In the genomic region with DNA sequence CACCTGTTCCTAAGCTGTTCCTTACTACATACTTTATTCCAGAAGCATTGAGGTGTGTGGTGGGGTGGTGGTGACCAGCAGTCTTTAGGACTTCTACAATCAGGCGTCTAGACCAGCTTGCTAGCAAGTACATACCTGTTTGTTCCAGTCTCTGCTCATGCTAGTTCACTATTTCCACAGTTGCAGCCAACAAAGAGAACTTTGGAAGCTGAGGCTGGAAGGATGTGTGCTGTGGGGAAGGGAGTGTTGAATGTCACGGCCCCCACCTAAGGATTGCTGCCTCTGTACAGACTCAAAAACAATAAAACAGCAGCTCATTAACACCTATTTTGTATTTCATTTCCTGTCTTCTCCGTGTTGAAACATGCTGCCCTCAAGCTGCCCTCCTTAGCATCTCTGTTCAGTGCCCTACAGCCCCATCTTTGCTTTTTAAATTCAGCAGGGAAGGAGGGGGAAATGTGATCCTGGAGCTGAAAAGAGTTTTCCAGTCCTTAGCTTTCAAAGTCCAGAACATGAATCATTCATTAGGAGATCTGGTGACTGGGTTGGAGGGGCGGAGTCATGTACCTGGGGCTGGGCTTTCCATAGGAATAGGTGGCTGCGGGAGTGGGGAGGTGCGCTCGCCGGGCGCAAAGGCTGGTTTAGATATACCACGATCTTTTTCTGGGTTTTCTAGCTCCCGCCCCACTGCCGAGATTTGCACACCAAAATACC, we compare ENCODE assay signal across 8 mouse cellular contexts. TPM values are rescaled to one million over a fixed set of nuclear protein-coding genes. Genes with fewer than 3 reads are reported as not detected.
DNase-seq lines count a peak whose midpoint lies in the region; ATAC-seq and TF ChIP-seq lines count a peak whose summit lies in the region.

No protein-coding gene starts in this region.

- peaks cover 23% of the 10 kb centered on the region for H3K4me1 ChIP-seq in intestine, embryonic 14.5 days (replicated peaks; ENCODE audit: control insufficient read depth, insufficient read depth, low read length)
- peaks cover 8% of the 10 kb centered on the region for H3K4me1 ChIP-seq in liver, adult 2 months (ENCODE audit: control insufficient read depth, insufficient read depth, low read length)
- H3K4me1 ChIP-seq in neural tube, embryonic 12.5 days: peaks cover 16% of the 10 kb centered on the region

- H3K4me3 ChIP-seq in intestine, embryonic 14.5 days (ENCODE audit: low read depth, low read length): peak overlapping the region; percentile 65
- peak overlapping the region; percentile 44 for H3K4me3 ChIP-seq in liver, adult 2 months (ENCODE audit: insufficient read depth, low read depth, low read length)
- H3K4me3 ChIP-seq in neural tube, embryonic 12.5 days: peak overlapping the region; percentile 34

- no peak for TF ChIP-seq CTCF in liver, adult 2 months (IDR thresholded peaks at IDR 0.05; ENCODE audit: low read depth, low read length)

- no peaks in the 10 kb centered on the region for H3K27me3 ChIP-seq in intestine, embryonic 14.5 days (replicated peaks; ENCODE audit: control insufficient read depth, insufficient read depth, low read length)
- no peaks in the 10 kb centered on the region for H3K27me3 ChIP-seq in liver, adult 2 months (ENCODE audit: control insufficient read depth, insufficient read depth, low read length)
- no peaks in the 10 kb centered on the region for H3K27me3 ChIP-seq in neural tube, embryonic 12.5 days (replicated peaks)

- peak overlapping the region; percentile 87 for H3K27ac ChIP-seq in intestine, embryonic 14.5 days (ENCODE audit: low read depth)
- H3K27ac ChIP-seq in liver, adult 2 months (replicated peaks; ENCODE audit: insufficient read depth, low read depth, low read length): peak overlapping the region; percentile 71
- H3K27ac ChIP-seq in neural tube, embryonic 12.5 days: no peak overlapping the region

- DNase-seq in ovary, adult 18-20 months (ENCODE audit: low spot score): peak; percentile 50
- DNase-seq in ovary, postnatal 10 days (ENCODE audit: low spot score): no peak
- DNase-seq in cerebellum, adult 11 months: peak; percentile 68
- DNase-seq in frontal cortex, postnatal 36 days (ENCODE audit: low spot score in 2 of 2): peak; percentile 65 to 70
- peak; percentile 79 for DNase-seq in intestine, embryonic 14.5 days (ENCODE audit: low spot score)
- DNase-seq in liver, adult 2 months (ENCODE audit: extremely low read depth, low read depth, low spot score): peak; percentile 81
- no peak for DNase-seq in layer of hippocampus, adult 11-12 months (ENCODE audit: low spot score)

- WGBS in intestine, embryonic 14.5 days: 2% methylated on average over 12 of the region's 12 CpGs
- 3% methylated on average over 12 of the region's 12 CpGs for WGBS in liver, adult 2 months
- WGBS in neural tube, embryonic 12.5 days: 2% methylated on average over 12 of the region's 12 CpGs

- peak overlapping the region; percentile 65 for H3K9ac ChIP-seq in intestine, embryonic 14.5 days (ENCODE audit: low read length)
- H3K9ac ChIP-seq in liver, adult 2 months (ENCODE audit: low read depth, low read length): peak overlapping the region; percentile 67
- H3K9ac ChIP-seq in neural tube, embryonic 12.5 days: peak overlapping the region; percentile 64

- H3K4me2 ChIP-seq in intestine, embryonic 14.5 days (ENCODE audit: low read length): peak overlapping the region; percentile 96
- H3K4me2 ChIP-seq in neural tube, embryonic 12.5 days (replicated peaks): peak overlapping the region; percentile 75

- H3K9me3 ChIP-seq in intestine, embryonic 14.5 days (ENCODE audit: control insufficient read depth, low read length): no peaks in the 10 kb centered on the region
- H3K9me3 ChIP-seq in neural tube, embryonic 12.5 days: no peaks in the 10 kb centered on the region

- ATAC-seq in intestine, embryonic 14.5 days (replicated peaks; ENCODE audit: low FRiP score, low TSS enrichment, low read depth): peak; percentile 68
- 0 out of 2 replicates have a peak, but pooled peaks have one; percentile 49 for ATAC-seq in neural tube, embryonic 12.5 days (ENCODE audit: low FRiP score, low read depth)

- peaks cover 18% of the 10 kb centered on the region; the same call in 1 of the 2 replicates for H3K36me3 ChIP-seq in intestine, embryonic 14.5 days (ENCODE audit: control insufficient read depth, insufficient read depth, low read length)
- H3K36me3 ChIP-seq in liver, adult 2 months (ENCODE audit: control insufficient read depth, insufficient read depth, low read length): no peaks in the 10 kb centered on the region
- peaks cover under 1% of the 10 kb centered on the region; the same call in 1 of the 2 replicates for H3K36me3 ChIP-seq in neural tube, embryonic 12.5 days

- no peaks in the 10 kb centered on the region for H3K79me2 ChIP-seq in liver, adult 2 months (ENCODE audit: control insufficient read depth, insufficient read depth, low read length)

- TF ChIP-seq POLR2A in liver, adult 2 months (IDR thresholded peaks at IDR 0.05; ENCODE audit: extremely low read depth, insufficient read depth, low read length): peak; percentile 45; the same call in 1 of the 2 replicates

RNA-seq across cellular contexts. Expression of a gene that starts 0.8 kb away (rescaled TPM):
- polyA plus RNA-seq in intestine, embryonic 14.5 days (2014; fragmentation: Nextera tagmentation; extraction: Ambion mirVana): 27.7 and 28.8 TPM in 2 replicates
- 1.2 and 1.4 TPM in 2 replicates for total RNA-seq in liver, adult 2 months (2014; rRNA removed)
- 1.1 and 2.8 TPM in 2 replicates for polyA plus RNA-seq in liver, adult 2 months (2012; rRNA removed)
- 9.8 and 14.1 TPM in 2 replicates for polyA plus RNA-seq in neural tube, embryonic 12.5 days (2016; fragmentation: Nextera tagmentation; extraction: Ambion mirVana)

RNA-seq across cellular contexts. Expression of a gene that starts 11.2 kb away (rescaled TPM):
- polyA plus RNA-seq in intestine, embryonic 14.5 days (2014; fragmentation: Nextera tagmentation; extraction: Ambion mirVana): 184 and 195 TPM in 2 replicates
- total RNA-seq in liver, adult 2 months (2014; rRNA removed): 2.7 and 5.2 TPM in 2 replicates
- 23.5 and 29.7 TPM in 2 replicates for polyA plus RNA-seq in liver, adult 2 months (2012; rRNA removed)
- 165 and 183 TPM in 2 replicates for polyA plus RNA-seq in neural tube, embryonic 12.5 days (2016; fragmentation: Nextera tagmentation; extraction: Ambion mirVana)

RNA-seq across cellular contexts. Expression of a gene that starts 20.0 kb away (rescaled TPM):
- 6.5 and 8.3 TPM in 2 replicates for polyA plus RNA-seq in intestine, embryonic 14.5 days (2014; fragmentation: Nextera tagmentation; extraction: Ambion mirVana)
- under 0.01 and 0.07 TPM in 2 replicates for total RNA-seq in liver, adult 2 months (2014; rRNA removed)
- 0.04 and 0.66 TPM in 2 replicates for polyA plus RNA-seq in liver, adult 2 months (2012; rRNA removed)
- polyA plus RNA-seq in neural tube, embryonic 12.5 days (2016; fragmentation: Nextera tagmentation; extraction: Ambion mirVana): 44.4 and 44.8 TPM in 2 replicates

RNA-seq across cellular contexts. Expression of a gene that starts 56.6 kb away (rescaled TPM):
- 14.0 and 14.8 TPM in 2 replicates for polyA plus RNA-seq in intestine, embryonic 14.5 days (2014; fragmentation: Nextera tagmentation; extraction: Ambion mirVana)
- total RNA-seq in liver, adult 2 months (2014; rRNA removed): 8.9 and 11.9 TPM in 2 replicates
- polyA plus RNA-seq in liver, adult 2 months (2012; rRNA removed): 5.9 and 6.8 TPM in 2 replicates
- 11.6 and 16.2 TPM in 2 replicates for polyA plus RNA-seq in neural tube, embryonic 12.5 days (2016; fragmentation: Nextera tagmentation; extraction: Ambion mirVana)

RNA-seq across cellular contexts. Expression of a gene that starts 58.5 kb away (rescaled TPM):
- polyA plus RNA-seq in intestine, embryonic 14.5 days (2014; fragmentation: Nextera tagmentation; extraction: Ambion mirVana): 74.2 and 79.5 TPM in 2 replicates
- 68.7 and 74.7 TPM in 2 replicates for total RNA-seq in liver, adult 2 months (2014; rRNA removed)
- 44.0 and 56.0 TPM in 2 replicates for polyA plus RNA-seq in liver, adult 2 months (2012; rRNA removed)
- 60.8 and 69.5 TPM in 2 replicates for polyA plus RNA-seq in neural tube, embryonic 12.5 days (2016; fragmentation: Nextera tagmentation; extraction: Ambion mirVana)

Comparison
In these comparisons a context has a peak if more than half of its experiments do, and no peak if none do; other contexts are left out.
1. DNase-seq: peak in ovary, adult 18-20 months (single experiment), cerebellum, adult 11 months (single experiment), frontal cortex, postnatal 36 days (2 of 2), intestine, embryonic 14.5 days (single experiment) and liver, adult 2 months (single experiment); none in ovary, postnatal 10 days (single experiment) and layer of hippocampus, adult 11-12 months (single experiment).
2. Peak in every context shown above with its lines, with median percentiles within 50 percentile points of each other: H3K4me3 ChIP-seq and H3K9ac ChIP-seq.